ENCODE assay signal across 8 mouse cellular contexts in the genomic region with DNA sequence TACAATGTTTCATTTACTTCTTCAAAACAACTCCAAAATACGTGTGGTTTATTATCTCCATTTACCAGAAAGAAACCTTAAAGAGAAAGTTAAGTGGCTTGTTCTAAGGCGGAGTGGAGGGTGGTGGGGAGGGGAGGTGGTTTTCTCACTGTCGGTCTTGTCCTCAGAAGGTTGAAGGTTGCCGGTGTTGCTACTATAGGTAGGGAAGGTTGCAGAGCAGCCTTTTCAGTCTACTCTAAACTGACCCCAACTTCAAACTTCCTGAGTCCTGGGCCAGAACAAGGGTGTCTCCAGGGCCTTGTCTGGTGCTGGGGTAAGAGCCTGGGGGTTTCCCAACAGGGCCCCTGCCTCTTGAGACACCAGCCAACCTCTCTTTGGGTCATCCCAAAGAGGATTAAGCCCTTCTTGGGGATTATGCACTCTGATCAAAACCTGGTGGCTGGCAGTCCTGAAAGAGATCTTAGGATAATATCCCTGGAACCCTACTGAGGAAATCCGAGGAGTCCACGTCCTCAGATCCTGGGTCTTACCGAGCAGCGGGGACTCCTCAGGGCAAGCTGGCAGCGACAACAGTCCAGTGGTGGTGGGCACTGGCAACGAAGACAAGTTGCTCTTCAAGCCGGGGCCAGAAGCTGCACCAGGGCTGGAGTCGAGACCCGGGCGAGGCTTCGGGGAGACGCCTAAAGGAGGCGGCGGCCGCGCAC. TPM values are rescaled to one million over a fixed set of nuclear protein-coding genes. Genes with fewer than 3 reads are reported as not detected.
DNase-seq lines count a peak whose midpoint lies in the region; ATAC-seq and TF ChIP-seq lines count a peak whose summit lies in the region.

No protein-coding gene starts in this region.

- 1% methylated on average over 20 of the region's 20 CpGs for WGBS in thymus, adult 2 months
- under 1% methylated on average over 18 of the region's 20 CpGs for WGBS in hindbrain, embryonic 14.5 days
- WGBS in stomach, postnatal 0 days, result under 1% methylated on average over 20 of the region's 20 CpGs

- H3K27ac ChIP-seq in thymus, adult 2 months (ENCODE audit: control insufficient read depth, insufficient read depth, low read length), result peak overlapping the region; percentile 45
- peak overlapping the region; percentile 83 for H3K27ac ChIP-seq in hindbrain, embryonic 14.5 days
- H3K27ac ChIP-seq in stomach, postnatal 0 days (replicated peaks), result peak overlapping the region; percentile 98

- TF ChIP-seq CTCF in thymus, adult 2 months (IDR thresholded peaks at IDR 0.05; ENCODE audit: borderline replicate concordance, control insufficient read depth, extremely low read depth, insufficient read depth, low read length, poor library complexity), result no peak
- TF ChIP-seq CTCF in stomach, postnatal 0 days (IDR thresholded peaks at IDR 0.05; ENCODE audit: low read depth), result no peak

- ATAC-seq in hindbrain, embryonic 14.5 days (ENCODE audit: low FRiP score), result no peak
- ATAC-seq in stomach, postnatal 0 days (ENCODE audit: low FRiP score, low TSS enrichment), result no peak

- peak overlapping the region; percentile 70 for H3K4me2 ChIP-seq in hindbrain, embryonic 14.5 days (replicated peaks)
- H3K4me2 ChIP-seq in stomach, postnatal 0 days (replicated peaks; ENCODE audit: low read depth), result peak overlapping the region; percentile 69

- peak overlapping the region; percentile 81 for H3K9ac ChIP-seq in hindbrain, embryonic 14.5 days
- H3K9ac ChIP-seq in stomach, postnatal 0 days (ENCODE audit: low read length), result peak overlapping the region; percentile 94

- H3K9me3 ChIP-seq in hindbrain, embryonic 14.5 days (ENCODE audit: control insufficient read depth, low read length), result no peaks in the 10 kb centered on the region
- no peaks in the 10 kb centered on the region for H3K9me3 ChIP-seq in stomach, postnatal 0 days (ENCODE audit: control insufficient read depth, low read length)

- TF ChIP-seq POLR2A in thymus, adult 2 months (IDR thresholded peaks at IDR 0.05; ENCODE audit: control insufficient read depth, extremely low read depth, insufficient read depth, low read length, poor library complexity), result no peak

- no peaks in the 10 kb centered on the region for H3K36me3 ChIP-seq in thymus, adult 2 months (ENCODE audit: control insufficient read depth, insufficient read depth, low read length)
- H3K36me3 ChIP-seq in hindbrain, embryonic 14.5 days (replicated peaks; ENCODE audit: control insufficient read depth, insufficient read depth), result no peaks in the 10 kb centered on the region
- no peaks in the 10 kb centered on the region for H3K36me3 ChIP-seq in stomach, postnatal 0 days (ENCODE audit: control insufficient read depth, insufficient read depth, low read length)

- H3K4me1 ChIP-seq in thymus, adult 2 months (replicated peaks; ENCODE audit: control insufficient read depth, insufficient read depth, low read length), result peaks cover 32% of the 10 kb centered on the region
- peaks cover 29% of the 10 kb centered on the region for H3K4me1 ChIP-seq in hindbrain, embryonic 14.5 days (replicated peaks; ENCODE audit: control insufficient read depth, insufficient read depth, low read length)
- H3K4me1 ChIP-seq in stomach, postnatal 0 days (replicated peaks; ENCODE audit: control insufficient read depth, insufficient read depth), result 0 out of 2 replicates have a peak, but pooled peaks cover 4% of the 10 kb centered on the region

- TF ChIP-seq EP300 in stomach, postnatal 0 days (optimal IDR thresholded peaks at IDR 0.05), result no peak

- H3K27me3 ChIP-seq in thymus, adult 2 months (ENCODE audit: control insufficient read depth, insufficient read depth, low read length), result no peaks in the 10 kb centered on the region
- no peaks in the 10 kb centered on the region for H3K27me3 ChIP-seq in hindbrain, embryonic 14.5 days (ENCODE audit: control insufficient read depth, insufficient read depth, low read length)
- H3K27me3 ChIP-seq in stomach, postnatal 0 days (ENCODE audit: control insufficient read depth, insufficient read depth, low read length), result no peaks in the 10 kb centered on the region

- DNase-seq in adrenal gland, postnatal 14 days, result peak; percentile 48
- no peak for DNase-seq in adrenal gland, postnatal 4 days (ENCODE audit: low spot score in 2 of 2)
- DNase-seq in thymus, adult 2 months, result peak; percentile 49
- no peak for DNase-seq in thymus, postnatal 25 days
- DNase-seq in hindbrain, embryonic 14.5 days (ENCODE audit: low spot score), result no peak
- peak; percentile 44 for DNase-seq in lung, postnatal 10 days
- DNase-seq in stomach, postnatal 0 days (ENCODE audit: low spot score), result no peak
- no peak for DNase-seq in left cerebral cortex, adult 9 months (ENCODE audit: low spot score in 2 of 2)

- peak overlapping the region; percentile 63 for H3K4me3 ChIP-seq in thymus, adult 2 months (ENCODE audit: control insufficient read depth, insufficient read depth, low read length)
- H3K4me3 ChIP-seq in hindbrain, embryonic 14.5 days (replicated peaks; ENCODE audit: low read length), result peak overlapping the region; percentile 70
- H3K4me3 ChIP-seq in stomach, postnatal 0 days (ENCODE audit: low read depth, low read length), result peak overlapping the region; percentile 77

RNA-seq across cellular contexts. Expression of gene B4galt1, which starts 0.8 kb away (rescaled TPM):
- 69.4 and 70.5 TPM in 2 replicates for total RNA-seq in adrenal gland, postnatal 14 days (2021)
- total RNA-seq in adrenal gland, postnatal 4 days (2021), result 10 to 100 TPM; 90.1 to 98.1 TPM
- 34.1 and 49.4 TPM in 2 replicates for polyA plus RNA-seq in thymus, adult 2 months (2012; rRNA removed)
- 8.2 and 9.1 TPM in 2 replicates for polyA plus RNA-seq in hindbrain, embryonic 14.5 days (2014; fragmentation: Nextera tagmentation; extraction: Ambion mirVana)
- 34.3 and 35.0 TPM in 2 replicates for polyA plus RNA-seq in stomach, postnatal 0 days (2015; fragmentation: Nextera tagmentation; extraction: Ambion mirVana)

Comparison
In these comparisons a context has a peak if more than half of its experiments do, and no peak if none do; other contexts are left out.
1. DNase-seq: peak in adrenal gland, postnatal 14 days (single experiment), thymus, adult 2 months (single experiment) and lung, postnatal 10 days (single experiment); none in adrenal gland, postnatal 4 days (0 of 2), thymus, postnatal 25 days (single experiment), hindbrain, embryonic 14.5 days (single experiment), stomach, postnatal 0 days (single experiment) and left cerebral cortex, adult 9 months (0 of 2).
2. H3K27ac ChIP-seq: peak in every context shown above with its lines; median percentile 98 in stomach, postnatal 0 days; 83 in hindbrain, embryonic 14.5 days; 45 in thymus, adult 2 months.
3. Peak in every context shown above with its lines, with median percentiles within 50 percentile points of each other: H3K4me3 ChIP-seq.